Mouse (Mus musculus) stomach, embryonic 16.5 days (tissue): ENCODE data around the gene Foxo3. TPM values are rescaled to one million over a fixed set of nuclear protein-coding genes. Genes with fewer than 3 reads are reported as not detected.
A peak's percentile ranks its signal among the peaks of the same experiment; 100 is the strongest.

Source experiments
- ATAC-seq: fragments of 200-750 bp; cut with Nextera tagmentation; 2 replicates; pipeline ENCODE4 v1.8.0; 2017; ENCODE audit warnings: moderate number of reproducible peaks, moderate TSS enrichment; ENCODE audit not compliant: insufficient read depth, low FRiP score
- H3K27ac ChIP-seq: fragments of 300-500 bp; sonication (generic); 2 replicates; pipeline ENCODE4 v1.5.1; 2014; ENCODE audit warnings: low read length
- H3K27me3 ChIP-seq: fragments of 300-500 bp; sonication (generic); 2 replicates; pipeline ENCODE4 v1.6.1; 2014; ENCODE audit warnings: low read length, control low read depth, mixed read lengths; ENCODE audit not compliant: control insufficient read depth, insufficient read depth
- H3K36me3 ChIP-seq: fragments of 300-500 bp; sonication (generic); 2 replicates; pipeline ENCODE4 v1.6.1; 2014; ENCODE audit warnings: low read length; ENCODE audit not compliant: control insufficient read depth, insufficient read depth
- H3K4me1 ChIP-seq: fragments of 300-500 bp; sonication (generic); 2 replicates; pipeline ENCODE4 v1.6.1; 2014; ENCODE audit warnings: low read length, control low read depth, mixed read lengths; ENCODE audit not compliant: control insufficient read depth, insufficient read depth
- H3K4me2 ChIP-seq: fragments of 300-500 bp; sonication (generic); 2 replicates; pipeline ENCODE4 v1.6.1; 2014; ENCODE audit warnings: low read depth, low read length, mixed read lengths
- H3K4me3 ChIP-seq: fragments of 300-500 bp; sonication (generic); replicated peaks from 2 replicates; pipeline ENCODE4 v1.5.1; 2014; ENCODE audit warnings: mild to moderate bottlenecking, low read length
- H3K9ac ChIP-seq: fragments of 300-500 bp; sonication (generic); 2 replicates; pipeline ENCODE4 v1.6.1; 2014; ENCODE audit warnings: low read length
- H3K9me3 ChIP-seq: fragments of 300-500 bp; sonication (generic); replicated peaks from 2 replicates; pipeline ENCODE4 v1.6.1; 2016; ENCODE audit warnings: low read length, control low read depth; ENCODE audit not compliant: control insufficient read depth
- WGBS: fragments of 180-500 bp; shearing (Covaris S2); extraction: QIAGEN DNeasy Blood & Tissue Kit; methylation state at CpG from one replicate; pipeline ENCODE4 v1.1.7; 2014; 5-methylcytosine and 5-hydroxymethylcytosine counted together
- polyA plus RNA-seq: library from polyadenylated mRNA; unstranded; fragments of >200 nt; fragmentation: Nextera tagmentation; extraction: Ambion mirVana; gene quantifications from 2 replicates; pipeline ENCODE4 v1.2.1, GENCODE M21; 2015

The Foxo3 gene
- polyA plus RNA-seq, 1 experiment from 2014 or later, result 7.2 TPM

DNA sequence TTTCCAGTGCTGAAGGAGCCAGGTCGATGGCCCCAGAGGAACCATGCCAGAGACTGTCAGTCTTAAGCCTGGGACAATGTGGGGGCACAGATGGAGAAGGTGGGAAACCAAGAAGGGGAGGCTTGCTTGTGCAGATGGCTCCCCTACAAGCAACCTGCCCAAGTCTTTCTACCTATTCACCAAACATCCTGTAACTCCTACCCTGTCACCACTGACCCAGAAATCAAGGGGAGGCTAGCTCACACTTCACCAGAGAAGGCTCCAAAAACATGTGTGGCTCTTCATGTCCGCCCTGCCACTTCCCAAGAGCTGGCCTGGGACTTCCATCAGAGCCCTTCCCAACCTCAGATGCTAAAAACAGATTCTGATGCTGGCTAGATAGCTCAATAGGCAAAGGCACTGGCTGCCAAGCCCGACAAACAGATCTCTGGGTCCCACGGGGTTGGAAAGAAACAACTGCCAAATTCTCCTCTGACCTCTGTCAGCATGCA, 48.8 kb downstream of the Foxo3 start:
- peaks cover 3% of the 10 kb centered on the region for H3K4me1 ChIP-seq
- no peak overlapping the region for H3K4me2 ChIP-seq
- no peak overlapping the region for H3K9ac ChIP-seq
- no peak for ATAC-seq
- H3K9me3 ChIP-seq, result no peaks in the 10 kb centered on the region
- H3K4me3 ChIP-seq, result no peak overlapping the region
- H3K27ac ChIP-seq, result no peak overlapping the region
- no peaks in the 10 kb centered on the region for H3K27me3 ChIP-seq
- WGBS, result 58% methylated on average over 4 of the region's 4 CpGs
- H3K36me3 ChIP-seq, result no peaks in the 10 kb centered on the region

DNA sequence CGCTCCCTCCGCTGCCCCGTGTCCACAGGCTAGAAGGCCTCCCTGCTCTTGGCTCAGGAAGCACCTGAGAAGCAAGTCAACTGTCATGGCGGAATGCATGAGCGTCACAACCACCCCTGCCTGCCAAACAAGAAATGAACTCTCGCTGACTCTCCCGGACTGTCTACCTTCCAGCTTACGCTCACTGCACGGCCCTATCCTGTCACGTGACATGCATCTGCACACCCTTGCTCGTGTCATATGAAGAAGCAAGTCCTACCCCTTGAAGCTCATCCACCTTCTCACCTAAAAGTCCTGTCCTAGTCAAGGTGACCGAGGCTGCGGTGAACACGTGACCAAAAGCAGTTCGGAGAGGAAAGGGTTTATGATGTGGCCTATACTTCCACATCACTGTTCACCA, 50.4 kb downstream of the Foxo3 start:
- no peak for ATAC-seq
- no peak overlapping the region for H3K27ac ChIP-seq
- H3K27me3 ChIP-seq, result no peaks in the 10 kb centered on the region
- no peak overlapping the region for H3K9ac ChIP-seq
- H3K36me3 ChIP-seq, result no peaks in the 10 kb centered on the region
- no peaks in the 10 kb centered on the region for H3K9me3 ChIP-seq
- no peak overlapping the region for H3K4me3 ChIP-seq
- no peak overlapping the region for H3K4me2 ChIP-seq
- 89% methylated on average over 15 of the region's 15 CpGs for WGBS
- H3K4me1 ChIP-seq, result peaks cover 9% of the 10 kb centered on the region

DNA sequence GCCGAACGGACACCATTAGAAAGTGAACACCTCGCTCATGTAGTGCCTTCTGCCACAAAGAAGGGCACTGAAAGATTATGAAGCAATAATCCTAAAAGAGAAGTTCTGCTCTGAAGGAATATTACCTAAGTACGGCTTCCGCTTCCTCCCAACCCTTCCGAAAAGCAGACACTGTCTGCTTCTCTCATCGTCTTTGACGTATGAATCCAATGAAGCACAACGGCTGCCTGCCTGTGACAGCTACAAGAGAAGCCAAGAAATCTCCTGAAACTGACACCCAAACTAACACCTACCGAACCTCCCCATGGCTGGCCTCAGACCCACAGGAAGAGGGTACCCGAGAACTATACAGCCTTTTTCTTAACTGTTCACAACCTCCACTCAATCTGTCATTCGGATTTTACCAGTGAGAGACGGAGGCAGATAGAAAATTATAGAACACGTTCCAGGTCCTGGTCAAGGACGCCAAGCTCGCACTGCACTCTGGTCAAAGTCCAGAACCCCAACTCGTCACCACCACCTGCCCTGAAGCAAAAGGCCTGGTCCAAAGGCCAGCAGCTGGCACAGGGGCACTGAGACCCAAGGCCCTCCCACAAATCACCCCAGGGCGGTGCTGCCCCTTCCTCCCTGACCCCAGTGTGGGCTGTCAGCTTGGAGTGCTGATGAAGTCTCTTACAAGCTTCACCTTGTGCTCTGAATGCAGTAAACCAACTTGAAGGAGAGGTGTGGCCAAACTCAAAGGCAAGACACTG, 51.2 kb downstream of the Foxo3 start:
- 72% methylated on average over 18 of the region's 18 CpGs for WGBS
- H3K27me3 ChIP-seq, result no peaks in the 10 kb centered on the region
- H3K27ac ChIP-seq, result no peak overlapping the region
- no peak overlapping the region for H3K4me2 ChIP-seq
- no peak overlapping the region; the same call in 1 of the 2 replicates for H3K9ac ChIP-seq
- ATAC-seq, result no peak
- no peak overlapping the region for H3K4me3 ChIP-seq
- H3K36me3 ChIP-seq, result no peaks in the 10 kb centered on the region
- peaks cover 13% of the 10 kb centered on the region for H3K4me1 ChIP-seq
- no peaks in the 10 kb centered on the region for H3K9me3 ChIP-seq

DNA sequence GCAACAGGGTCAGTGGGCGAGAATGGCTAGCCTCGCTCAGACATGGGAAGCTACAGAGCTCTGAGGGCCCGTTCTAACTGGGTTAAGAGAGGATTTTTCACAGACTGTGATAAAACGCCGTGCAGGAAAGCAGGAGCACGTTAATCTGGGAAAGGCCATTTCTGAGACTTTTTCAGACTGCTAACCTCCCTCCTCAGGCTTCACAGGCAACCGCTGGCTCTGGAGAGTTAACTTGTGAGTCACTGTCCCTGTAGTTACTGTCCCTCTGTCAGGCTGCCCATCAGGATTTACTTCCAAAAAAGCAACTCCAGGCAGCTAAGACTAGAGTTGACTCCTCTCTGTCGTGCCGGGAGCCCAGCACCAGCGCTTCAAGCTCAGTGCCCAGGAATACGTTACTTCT, 54.6 kb downstream of the Foxo3 start:
- H3K4me2 ChIP-seq, result no peak overlapping the region
- H3K9ac ChIP-seq, result no peak overlapping the region
- H3K36me3 ChIP-seq, result no peaks in the 10 kb centered on the region
- peak overlapping the region; percentile 36 for H3K27ac ChIP-seq
- no peaks in the 10 kb centered on the region for H3K27me3 ChIP-seq
- WGBS, result 65% methylated on average over 11 of the region's 11 CpGs
- peaks cover 13% of the 10 kb centered on the region for H3K4me1 ChIP-seq
- ATAC-seq, result no peak
- H3K4me3 ChIP-seq, result no peak overlapping the region
- no peaks in the 10 kb centered on the region for H3K9me3 ChIP-seq

DNA sequence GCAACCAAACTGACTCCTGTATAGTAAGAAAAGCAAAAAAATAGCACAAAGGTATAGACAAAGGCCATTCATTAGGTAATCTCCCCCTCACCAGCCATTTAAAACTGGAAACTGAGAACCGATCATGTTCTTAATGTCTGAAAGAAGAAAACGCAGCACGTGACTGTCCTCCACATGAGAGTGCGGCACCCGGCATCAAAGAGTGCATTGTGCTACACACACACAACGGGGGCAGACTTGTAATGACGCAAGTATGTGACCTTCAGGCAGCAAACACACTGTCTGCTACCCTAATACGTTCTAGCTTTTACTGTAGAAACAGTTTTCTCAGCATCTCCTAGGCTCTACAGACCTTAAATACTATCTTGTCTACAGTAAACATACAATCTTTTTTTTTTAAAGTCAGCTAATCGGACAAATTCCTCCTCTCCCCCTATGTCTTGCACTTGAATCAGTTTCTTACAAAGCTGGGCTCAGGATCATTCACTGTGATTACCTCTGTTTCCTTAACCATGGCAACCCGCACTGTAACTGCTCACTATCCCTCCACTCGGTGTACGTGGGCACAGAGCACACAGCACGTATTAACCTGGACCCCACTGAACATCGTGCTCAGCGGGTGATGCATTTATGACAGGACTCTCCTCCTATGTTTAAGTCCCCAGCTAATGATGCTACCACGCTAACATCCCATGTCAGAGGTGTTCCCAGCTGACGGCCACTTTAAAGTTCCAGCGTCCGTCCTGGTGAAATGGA, 55.2 kb downstream of the Foxo3 start:
- no peak overlapping the region for H3K4me2 ChIP-seq
- ATAC-seq, result no peak
- H3K27ac ChIP-seq, result no peak overlapping the region
- H3K4me3 ChIP-seq, result no peak overlapping the region
- peaks cover 13% of the 10 kb centered on the region for H3K4me1 ChIP-seq
- no peak overlapping the region for H3K9ac ChIP-seq
- WGBS, result 81% methylated on average over 19 of the region's 19 CpGs
- no peaks in the 10 kb centered on the region for H3K36me3 ChIP-seq
- H3K9me3 ChIP-seq, result no peaks in the 10 kb centered on the region
- H3K27me3 ChIP-seq, result no peaks in the 10 kb centered on the region

DNA sequence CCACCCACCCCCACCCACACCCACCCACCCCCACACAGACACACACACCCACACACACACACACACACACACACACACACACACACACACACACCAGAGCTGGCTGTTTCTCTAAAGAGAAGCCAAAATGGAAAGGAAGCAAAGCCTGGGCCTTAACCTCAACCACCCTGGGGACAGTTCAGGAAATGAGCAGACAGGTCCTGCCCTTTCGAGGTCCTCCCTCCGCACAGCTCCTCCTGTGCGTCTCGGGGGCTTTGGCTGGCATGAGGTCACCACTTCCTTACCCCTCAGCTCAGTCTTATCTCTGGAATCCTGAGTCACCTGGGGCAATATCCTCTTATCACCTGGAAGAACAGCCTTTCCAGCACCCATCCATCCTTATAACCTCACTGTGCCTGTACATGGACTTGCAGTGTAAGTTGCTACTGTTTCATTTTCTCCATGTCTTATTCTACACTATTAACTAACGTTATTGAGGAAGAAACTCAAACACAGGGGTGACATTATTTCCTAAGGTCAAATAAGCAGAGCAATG, 56.1 kb downstream of the Foxo3 start:
- H3K4me3 ChIP-seq, result no peak overlapping the region
- WGBS, result 42% methylated on average over 5 of the region's 5 CpGs
- H3K4me2 ChIP-seq, result no peak overlapping the region
- no peaks in the 10 kb centered on the region for H3K9me3 ChIP-seq
- peaks cover 13% of the 10 kb centered on the region; the same call in 1 of the 2 replicates for H3K4me1 ChIP-seq
- no peak for ATAC-seq
- H3K9ac ChIP-seq, result no peak overlapping the region
- no peaks in the 10 kb centered on the region for H3K27me3 ChIP-seq
- no peaks in the 10 kb centered on the region for H3K36me3 ChIP-seq
- H3K27ac ChIP-seq, result no peak overlapping the region

DNA sequence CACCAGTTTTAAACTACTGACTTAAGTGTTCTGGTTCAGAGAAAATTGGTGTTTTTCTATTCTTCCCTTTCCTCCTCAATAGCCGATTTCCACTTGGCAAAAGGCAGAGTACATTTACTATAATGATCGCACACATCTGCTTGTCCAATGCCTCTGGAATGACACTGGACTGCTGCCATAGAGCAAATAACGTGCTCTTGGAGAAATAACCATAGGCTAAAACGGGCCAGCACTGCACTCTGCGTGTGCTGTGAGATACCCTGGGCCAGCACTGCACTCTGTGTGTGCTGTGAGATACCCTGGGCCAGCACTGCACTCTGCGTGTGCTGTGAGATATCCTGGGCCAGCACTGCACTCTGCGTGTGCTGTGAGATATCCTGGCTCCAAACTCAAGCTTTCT, 65.1 kb downstream of the Foxo3 start:
- H3K4me3 ChIP-seq, result no peak overlapping the region
- no peak overlapping the region for H3K4me2 ChIP-seq
- WGBS, result 54% methylated on average over 7 of the region's 7 CpGs
- H3K27ac ChIP-seq, result peak overlapping the region; percentile 79
- no peaks in the 10 kb centered on the region for H3K9me3 ChIP-seq
- no peak overlapping the region for H3K9ac ChIP-seq
- ATAC-seq, result peak; percentile 59; the same call in 1 of the 2 replicates
- H3K4me1 ChIP-seq, result peaks cover 20% of the 10 kb centered on the region
- no peaks in the 10 kb centered on the region for H3K27me3 ChIP-seq
- no peaks in the 10 kb centered on the region for H3K36me3 ChIP-seq

DNA sequence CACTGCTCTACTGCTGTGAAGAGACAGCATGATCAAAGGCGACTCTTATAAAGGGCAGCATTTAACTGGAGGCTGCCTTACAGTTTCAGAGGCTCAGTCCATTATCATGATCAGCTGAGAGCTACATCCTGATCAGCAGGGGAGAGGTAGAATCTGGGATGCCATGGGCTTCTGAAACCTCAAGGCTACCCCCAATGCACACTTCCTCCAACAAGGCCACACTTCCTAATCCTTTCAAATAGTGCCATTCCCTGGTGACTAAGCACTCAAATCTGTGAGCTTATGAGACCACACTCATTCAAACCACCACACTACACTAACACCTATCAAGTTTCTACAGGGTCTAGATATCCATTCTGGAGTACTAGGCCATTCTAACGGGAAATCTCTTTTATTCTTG, 65.9 kb downstream of the Foxo3 start:
- Histone ChIP-seq H3K4me3 (no peak overlapping the region), H3K27me3 (no peaks in the 10 kb centered on the region), H3K9ac (no peak overlapping the region), H3K4me1 (peaks cover 20% of the 10 kb centered on the region), H3K4me2 (no peak overlapping the region), H3K36me3 (no peaks in the 10 kb centered on the region), H3K27ac (0 out of 2 replicates have a peak overlapping the region, but pooled peaks have one; percentile 59), H3K9me3 (no peaks in the 10 kb centered on the region)
- ATAC-seq, result no peak
- WGBS, result 81% methylated on average over 2 of the region's 2 CpGs

DNA sequence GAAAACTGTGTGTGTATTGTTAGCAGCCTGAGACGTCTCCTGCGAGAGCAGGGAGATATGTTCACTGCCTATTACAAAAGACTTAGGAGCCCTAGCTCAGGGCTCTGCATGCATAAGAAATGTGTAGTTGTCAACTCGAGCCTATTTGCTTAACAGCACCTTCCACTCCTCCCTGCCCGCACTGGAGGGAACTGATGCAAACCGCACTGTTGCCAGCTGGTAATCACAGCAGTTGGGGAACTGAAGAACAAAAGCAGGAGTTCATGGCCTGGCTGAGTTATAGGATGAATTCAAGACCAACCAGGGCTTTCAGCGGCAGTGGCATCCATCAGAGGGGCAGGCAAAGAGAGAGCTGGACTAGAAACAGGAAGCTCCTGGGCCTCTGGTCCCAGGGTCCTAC, 66.7 kb downstream of the Foxo3 start:
- H3K4me3 ChIP-seq, result no peak overlapping the region

More for the DNA sequence above, 66.7 kb downstream of the Foxo3 start:
- ATAC-seq, result no peak
- peaks cover 23% of the 10 kb centered on the region for H3K4me1 ChIP-seq
- H3K9me3 ChIP-seq, result no peaks in the 10 kb centered on the region
- 67% methylated on average over 6 of the region's 6 CpGs for WGBS
- H3K4me2 ChIP-seq, result no peak overlapping the region
- H3K27ac ChIP-seq, result 0 out of 2 replicates have a peak overlapping the region, but pooled peaks have one; percentile 7
- H3K9ac ChIP-seq, result no peak overlapping the region
- no peaks in the 10 kb centered on the region for H3K27me3 ChIP-seq
- H3K36me3 ChIP-seq, result no peaks in the 10 kb centered on the region
